Mouse (Mus musculus): ENCODE data around the gene Rps9. TPM values are rescaled to one million over a fixed set of nuclear protein-coding genes. Genes with fewer than 3 reads are reported as not detected.

The Rps9 gene
- total RNA-seq (2017): 1,808 and 2,399 TPM in 2 replicates

DNA sequence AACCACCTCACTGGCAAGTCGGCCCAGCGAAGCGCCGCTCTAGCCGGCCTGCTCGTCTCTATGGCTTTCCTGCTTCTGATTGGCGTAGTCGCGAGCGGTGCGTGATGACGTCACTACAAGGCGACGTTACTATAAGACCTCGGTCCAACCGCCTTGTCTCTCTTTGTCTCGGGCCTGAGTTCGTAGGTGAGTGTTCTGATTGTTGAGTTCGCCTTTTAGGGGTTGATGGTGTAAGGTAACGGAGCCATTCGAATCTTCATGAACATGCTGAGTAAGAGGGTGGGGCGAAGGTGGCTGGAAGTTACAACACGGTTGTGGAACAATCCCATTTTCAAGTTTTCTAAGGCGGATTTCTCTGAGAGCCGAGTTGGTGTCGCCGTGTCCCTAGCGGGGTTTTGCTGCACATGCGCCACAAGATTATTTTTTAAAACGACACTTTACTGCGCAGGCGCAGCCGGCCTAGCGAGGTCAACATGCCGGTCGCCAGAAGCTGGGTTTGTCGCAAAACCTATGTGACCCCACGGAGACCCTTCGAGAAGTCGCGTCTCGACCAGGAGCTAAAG lies at the start of gene Rps9:
Rps9 (plus strand) TSS at position 115 of the 563 bp plus-strand sequence.
- ATAC-seq (replicated peaks in 1 of 2; ENCODE audit: insufficient read depth in 1 of 2, low FRiP score in 2 of 2, low TSS enrichment in 1 of 2, low read depth in 1 of 2, poor library complexity in 2 of 2, severe bottlenecking in 2 of 2): peak; percentile 88

DNA sequence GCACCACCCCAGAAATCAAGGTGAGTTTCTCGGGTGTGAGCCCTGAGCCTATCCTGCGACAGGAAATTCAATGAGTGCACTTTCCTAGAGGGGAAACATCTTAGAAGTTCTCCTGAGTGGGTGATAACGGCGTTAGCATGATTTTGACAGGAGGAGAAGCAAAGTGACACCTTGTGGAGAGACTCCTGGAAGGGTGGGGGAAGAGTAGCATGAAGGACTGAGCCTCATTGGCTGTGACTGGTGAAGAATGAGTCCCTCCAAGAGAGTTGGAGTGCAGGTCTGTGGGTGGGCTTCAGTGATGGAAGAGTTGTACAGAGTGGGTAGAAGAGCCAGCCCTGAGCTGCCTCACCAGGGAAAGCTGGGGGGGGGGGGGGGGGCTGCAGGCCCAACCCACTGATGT lies 46.8 kb upstream of the Rps9 start:
- ATAC-seq (replicated peaks in 1 of 2; ENCODE audit: insufficient read depth in 1 of 2, low FRiP score in 2 of 2, low TSS enrichment in 1 of 2, low read depth in 1 of 2, poor library complexity in 2 of 2, severe bottlenecking in 2 of 2): no peak

DNA sequence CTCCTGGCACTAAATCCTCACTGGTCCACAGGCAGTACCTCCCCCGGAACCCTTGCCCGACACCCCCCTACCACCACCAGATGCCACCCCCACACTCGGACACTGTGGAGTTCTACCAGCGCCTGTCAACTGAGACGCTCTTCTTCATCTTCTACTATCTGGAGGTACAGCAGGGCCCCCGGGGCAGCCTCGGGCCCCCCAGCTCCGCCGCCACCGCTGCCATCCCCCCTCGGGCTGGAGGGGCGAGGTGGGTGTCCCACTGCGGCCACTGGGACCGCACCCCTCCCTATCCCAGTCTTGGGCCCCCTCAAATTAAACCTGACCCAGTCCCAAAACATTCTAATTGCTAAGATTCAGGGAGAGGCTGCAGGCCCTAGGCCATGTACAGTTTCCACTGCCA lies 45.2 kb upstream of the Rps9 start:
- ATAC-seq (replicated peaks in 1 of 2; ENCODE audit: insufficient read depth in 1 of 2, low FRiP score in 2 of 2, low TSS enrichment in 1 of 2, low read depth in 1 of 2, poor library complexity in 2 of 2, severe bottlenecking in 2 of 2): no peak

DNA sequence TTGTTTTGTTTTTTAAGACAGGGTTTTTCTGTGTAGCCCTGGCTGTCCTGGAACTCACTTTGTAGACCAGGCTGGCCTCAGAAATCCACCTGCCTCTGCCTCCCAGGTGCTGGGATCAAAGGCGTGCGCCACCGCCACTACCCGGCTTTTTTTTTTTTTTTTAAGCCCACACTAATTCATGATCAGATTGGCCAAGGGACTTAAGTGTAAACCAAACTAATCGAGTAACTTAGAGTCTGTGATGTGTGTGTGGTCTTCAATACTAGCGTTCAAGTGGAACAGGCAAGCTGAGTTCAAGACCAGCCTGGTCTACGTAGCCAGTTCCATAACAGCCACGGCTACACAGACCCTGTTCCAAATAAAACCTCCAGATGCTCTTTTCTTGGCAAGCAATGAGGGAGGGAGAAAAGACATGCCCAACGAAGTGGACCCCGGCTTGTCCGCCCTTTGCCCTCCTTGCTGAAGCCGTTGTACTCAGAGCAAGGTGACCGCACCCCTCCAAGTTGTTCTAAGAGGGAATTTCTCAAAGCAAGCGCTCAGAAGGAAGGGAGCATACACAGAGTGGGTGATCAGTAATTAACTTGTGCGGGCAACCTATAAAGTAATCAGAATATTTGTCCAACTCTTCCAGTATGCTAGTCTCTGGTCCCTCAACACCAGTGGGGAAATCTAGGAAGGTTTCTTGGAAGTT lies 39.1 kb upstream of the Rps9 start:
- no peak for ATAC-seq (replicated peaks in 1 of 2; ENCODE audit: insufficient read depth in 1 of 2, low FRiP score in 2 of 2, low TSS enrichment in 1 of 2, low read depth in 1 of 2, poor library complexity in 2 of 2, severe bottlenecking in 2 of 2)

DNA sequence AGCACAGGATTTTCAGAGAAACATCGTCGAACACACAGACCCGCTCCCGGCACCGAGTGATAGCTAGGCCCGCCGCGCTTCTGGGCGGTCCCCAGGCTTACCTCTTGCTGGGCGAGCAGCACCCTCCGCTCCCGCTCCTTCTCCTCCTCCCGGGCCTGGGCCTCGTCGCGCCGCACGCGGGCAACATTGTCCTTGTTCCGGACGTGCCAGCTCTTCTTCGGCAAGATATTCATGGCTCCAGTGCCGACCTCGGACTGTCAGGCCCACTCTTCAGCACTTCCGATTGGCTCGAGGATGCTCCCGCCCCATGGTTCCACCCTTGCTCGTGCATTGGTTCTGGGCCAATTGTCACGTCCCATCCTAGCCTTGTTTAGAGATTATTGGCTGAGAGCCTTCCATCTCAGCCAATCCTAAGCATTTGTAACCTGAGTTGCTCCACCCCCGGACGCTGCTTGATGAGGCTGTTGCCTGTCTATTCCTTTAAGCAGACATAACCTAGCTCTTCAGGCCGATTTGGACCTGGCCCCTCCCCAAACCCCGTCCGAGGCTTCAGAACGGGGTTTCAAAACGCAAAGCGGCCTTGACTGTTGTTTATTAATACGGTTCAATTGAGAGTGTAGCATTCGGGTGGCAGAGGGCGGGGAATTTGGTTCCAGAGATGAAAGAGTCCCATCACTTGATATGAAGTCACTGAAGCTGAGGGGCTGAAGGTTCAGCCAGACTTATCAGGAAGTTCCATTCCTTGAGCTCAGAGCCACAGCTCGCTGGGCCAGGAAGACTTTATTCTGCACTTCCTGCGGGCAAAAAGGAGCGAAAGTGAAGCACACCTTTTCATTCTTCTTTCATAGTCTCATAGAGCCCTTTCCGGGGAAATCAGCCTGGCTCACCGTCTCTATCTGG lies 38.3 kb upstream of the Rps9 start, which contains the start of gene Leng1:
Leng1 (minus strand) TSS at position 626 of the 900 bp plus-strand sequence.
- peak; percentile 98 for ATAC-seq (replicated peaks in 1 of 2; ENCODE audit: insufficient read depth in 1 of 2, low FRiP score in 2 of 2, low TSS enrichment in 1 of 2, low read depth in 1 of 2, poor library complexity in 2 of 2, severe bottlenecking in 2 of 2)

DNA sequence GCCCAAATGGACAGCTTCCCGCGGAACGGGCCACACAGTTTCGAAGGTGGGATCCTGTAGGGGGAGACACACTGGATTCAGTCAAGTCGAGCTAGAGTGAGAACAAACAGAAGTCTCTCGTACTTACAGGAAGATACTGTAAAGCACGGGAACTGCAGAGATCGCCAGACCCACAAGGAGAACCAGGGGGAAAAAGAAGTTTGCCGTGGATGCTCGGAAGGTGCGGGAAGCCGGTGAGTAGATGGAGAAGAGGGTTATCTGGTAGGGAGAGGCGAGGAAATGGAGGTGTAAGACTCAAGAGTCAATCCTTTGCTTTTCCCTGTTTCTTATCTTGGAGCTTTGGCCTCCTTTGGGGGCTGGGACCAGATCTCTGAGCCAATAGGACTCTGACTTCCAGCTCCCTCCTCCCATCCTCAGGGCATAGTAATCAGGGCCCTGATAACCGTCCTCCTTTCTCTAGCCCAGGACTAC lies 36.8 kb upstream of the Rps9 start:
- peak in 1 of 2 experiments; percentile 15; a peak in 1 of 4 replicates for ATAC-seq (replicated peaks in 1 of 2; ENCODE audit: insufficient read depth in 1 of 2, low FRiP score in 2 of 2, low TSS enrichment in 1 of 2, low read depth in 1 of 2, poor library complexity in 2 of 2, severe bottlenecking in 2 of 2)

DNA sequence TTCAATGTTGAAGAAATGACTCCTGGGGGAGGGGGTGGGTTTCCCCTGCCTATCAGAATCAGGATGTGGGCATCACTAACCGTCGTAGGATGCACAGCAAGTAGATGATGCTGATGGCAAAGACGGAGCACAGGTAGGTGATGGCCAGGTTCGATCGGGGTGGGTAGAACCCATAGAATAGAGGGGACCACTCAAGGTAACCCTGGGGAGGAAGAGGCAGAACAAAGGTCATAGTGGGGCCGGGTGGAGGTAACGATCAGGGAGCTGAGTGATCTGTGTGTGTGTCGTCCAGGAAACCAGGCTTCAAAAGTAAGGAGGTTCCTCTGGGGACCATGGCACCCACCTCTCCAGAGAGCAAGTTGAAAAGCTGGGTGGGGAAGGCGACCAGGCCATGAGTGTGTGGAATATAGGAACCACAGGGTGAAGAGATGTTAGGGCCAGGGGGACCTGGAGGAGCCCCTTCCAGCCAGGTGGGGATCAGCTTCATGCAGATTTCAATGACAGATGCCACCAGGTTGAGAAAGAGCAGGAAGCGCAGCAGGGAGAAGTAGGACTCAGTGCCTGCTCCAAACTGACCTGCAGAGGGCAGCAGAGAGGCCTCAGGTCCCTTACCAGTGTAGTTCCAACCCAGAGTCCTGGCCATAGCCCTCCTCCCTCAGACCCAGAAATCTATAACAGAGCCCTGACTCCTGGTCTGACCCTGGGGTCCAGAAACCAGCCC lies 29.1 kb upstream of the Rps9 start:
- peak; percentile 96 for ATAC-seq (replicated peaks in 1 of 2; ENCODE audit: insufficient read depth in 1 of 2, low FRiP score in 2 of 2, low TSS enrichment in 1 of 2, low read depth in 1 of 2, poor library complexity in 2 of 2, severe bottlenecking in 2 of 2)

DNA sequence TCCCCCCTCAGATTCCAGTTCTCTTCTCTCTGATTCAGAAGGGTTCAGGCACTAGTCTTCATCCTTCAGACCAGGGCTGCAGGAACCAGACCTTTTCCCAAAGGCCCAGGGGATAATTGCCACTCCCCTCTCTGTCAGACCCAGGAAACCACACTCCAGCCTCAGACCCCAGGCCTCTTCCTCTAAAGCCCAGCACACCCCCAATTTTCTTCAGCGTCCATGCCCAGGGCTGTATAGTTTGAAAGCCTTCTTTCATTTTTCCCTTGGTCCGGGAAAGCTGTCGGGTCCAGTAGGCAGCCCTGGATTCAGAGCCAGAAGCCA lies 28.6 kb upstream of the Rps9 start:
- ATAC-seq (replicated peaks in 1 of 2; ENCODE audit: insufficient read depth in 1 of 2, low FRiP score in 2 of 2, low TSS enrichment in 1 of 2, low read depth in 1 of 2, poor library complexity in 2 of 2, severe bottlenecking in 2 of 2): no peak

DNA sequence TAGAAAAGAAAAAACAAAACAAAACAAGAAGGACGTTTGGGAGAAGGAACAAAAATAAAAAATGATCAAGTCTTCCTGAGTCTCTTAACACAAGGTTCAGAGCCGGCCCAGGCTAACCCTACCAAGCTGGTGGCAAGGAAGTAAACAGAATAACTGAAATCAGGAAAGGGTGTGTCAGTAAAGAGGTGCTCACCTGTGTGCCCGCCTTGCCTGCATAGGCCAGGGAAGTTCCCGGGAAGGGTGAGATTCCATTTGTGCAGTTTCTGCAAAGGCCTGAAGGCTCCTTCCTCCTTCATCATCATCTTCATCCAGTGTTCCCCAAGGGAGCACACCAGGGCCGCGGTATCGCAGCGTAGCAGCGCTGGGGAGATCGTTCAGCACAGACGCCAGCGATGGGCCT lies 27.4 kb upstream of the Rps9 start:
- no peak for ATAC-seq (replicated peaks in 1 of 2; ENCODE audit: insufficient read depth in 1 of 2, low FRiP score in 2 of 2, low TSS enrichment in 1 of 2, low read depth in 1 of 2, poor library complexity in 2 of 2, severe bottlenecking in 2 of 2)

DNA sequence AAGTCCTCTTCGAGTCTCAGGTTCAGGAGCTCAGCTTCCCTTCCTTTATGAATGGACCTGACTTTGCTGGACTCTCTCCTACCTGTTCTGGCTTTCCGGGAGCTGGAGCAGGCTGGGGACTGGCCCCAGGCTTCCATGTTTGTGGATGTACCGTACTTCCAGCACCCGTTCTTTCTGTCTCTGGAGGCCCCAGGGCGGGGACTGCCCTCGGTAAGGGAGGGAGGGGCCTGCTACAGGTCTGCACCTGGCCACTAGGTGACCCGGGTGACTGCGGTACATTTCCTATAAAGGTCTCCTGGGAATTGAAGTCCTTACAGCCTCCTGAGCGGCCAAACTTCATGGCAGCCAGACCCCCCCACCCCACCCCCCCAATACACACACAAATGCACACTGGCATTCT lies 26.5 kb upstream of the Rps9 start, which contains the start of gene Tmc4:
Tmc4 (minus strand) TSS at position 212 of the 400 bp plus-strand sequence.
- ATAC-seq (replicated peaks in 1 of 2; ENCODE audit: insufficient read depth in 1 of 2, low FRiP score in 2 of 2, low TSS enrichment in 1 of 2, low read depth in 1 of 2, poor library complexity in 2 of 2, severe bottlenecking in 2 of 2): no peak

DNA sequence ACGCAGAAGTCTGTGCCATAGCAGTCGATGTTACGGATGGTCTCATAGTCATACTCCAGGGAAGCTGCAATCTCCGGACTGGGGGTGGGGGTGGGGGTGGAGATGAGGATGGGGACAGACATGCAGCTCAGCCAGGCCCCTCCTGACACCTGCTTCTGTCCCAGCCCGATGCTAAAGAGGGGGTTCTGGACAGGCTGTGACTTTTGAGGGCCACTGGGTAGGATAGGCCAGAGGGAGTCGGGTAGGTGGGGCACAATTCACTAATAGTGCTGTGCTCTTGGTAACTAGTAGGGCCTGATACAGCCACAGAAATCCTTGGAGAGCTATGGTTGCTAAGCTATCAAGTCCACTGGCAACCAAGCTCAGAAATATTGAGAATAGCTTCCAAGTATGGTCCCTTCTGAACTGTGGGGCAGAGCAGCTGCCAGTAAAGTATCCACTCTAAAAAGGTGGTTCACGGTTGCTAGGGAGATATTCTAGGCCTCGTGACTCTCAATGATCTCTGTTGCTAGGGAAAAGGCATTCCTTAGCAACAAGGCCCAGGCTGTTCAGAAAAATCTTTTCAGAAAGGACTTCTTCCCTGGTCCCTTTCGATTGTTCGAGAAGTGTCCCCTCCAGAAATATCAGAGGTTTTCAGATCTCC lies 19.8 kb upstream of the Rps9 start:
- ATAC-seq (replicated peaks in 1 of 2; ENCODE audit: insufficient read depth in 1 of 2, low FRiP score in 2 of 2, low TSS enrichment in 1 of 2, low read depth in 1 of 2, poor library complexity in 2 of 2, severe bottlenecking in 2 of 2): no peak

DNA sequence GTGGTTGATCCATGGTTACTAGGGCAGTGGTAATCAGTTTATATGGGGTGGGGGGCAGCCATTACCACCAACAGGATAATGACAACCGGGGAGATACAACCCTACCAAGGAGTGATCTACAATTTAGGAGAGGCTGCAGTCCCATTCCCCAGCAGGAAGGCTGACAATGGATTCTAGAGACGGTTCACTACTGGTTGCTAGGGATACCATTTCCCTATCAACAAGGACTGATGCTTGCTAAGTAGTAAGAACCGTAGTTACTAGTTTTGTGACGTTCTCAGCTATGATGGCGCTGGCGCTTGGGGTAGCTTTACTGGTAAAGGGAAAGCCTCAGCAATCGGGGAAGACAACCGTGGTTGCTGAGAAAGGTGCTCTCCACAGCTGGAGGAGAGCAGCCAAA lies 19.1 kb upstream of the Rps9 start:
- no peak for ATAC-seq (replicated peaks in 1 of 2; ENCODE audit: insufficient read depth in 1 of 2, low FRiP score in 2 of 2, low TSS enrichment in 1 of 2, low read depth in 1 of 2, poor library complexity in 2 of 2, severe bottlenecking in 2 of 2)

DNA sequence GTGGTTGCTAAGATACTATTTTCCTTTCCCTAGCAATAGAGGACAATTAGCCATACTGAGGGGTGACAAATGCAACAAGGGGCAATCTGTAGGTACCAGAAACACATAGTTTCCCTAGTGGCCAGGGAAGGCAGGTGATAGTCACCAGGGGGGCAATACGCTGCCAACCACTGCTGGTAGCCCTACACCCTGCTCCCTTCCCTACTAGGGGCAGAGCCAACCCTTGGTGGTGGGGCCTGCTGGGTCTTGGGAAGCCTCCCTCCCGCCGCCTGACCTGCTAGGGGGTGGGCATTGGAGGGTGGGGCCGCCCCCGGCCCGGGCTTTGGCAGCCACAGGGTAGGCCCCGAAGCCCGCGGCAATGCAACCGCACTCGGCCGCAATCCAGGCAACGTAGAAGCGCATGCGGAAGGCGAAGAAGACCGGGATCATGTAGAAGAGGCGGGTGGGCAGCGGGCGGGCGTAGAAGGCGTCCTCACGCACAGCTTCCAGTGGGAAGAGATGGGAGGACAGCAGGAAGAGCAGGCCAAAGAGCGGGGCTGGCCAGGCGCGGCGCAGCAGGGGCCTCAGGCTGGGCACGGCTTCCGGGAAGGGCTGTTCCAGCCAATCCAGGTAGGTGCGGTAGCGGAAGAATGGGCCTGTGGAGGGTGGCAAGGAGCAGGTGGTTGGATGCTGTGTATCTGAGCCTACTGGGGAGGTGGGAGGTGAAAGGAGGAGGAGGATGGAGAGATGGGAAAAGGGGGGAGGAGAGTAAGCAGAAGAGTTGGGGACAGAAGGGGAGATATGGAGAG lies 18.2 kb upstream of the Rps9 start:
- no peak for ATAC-seq (replicated peaks in 1 of 2; ENCODE audit: insufficient read depth in 1 of 2, low FRiP score in 2 of 2, low TSS enrichment in 1 of 2, low read depth in 1 of 2, poor library complexity in 2 of 2, severe bottlenecking in 2 of 2)

DNA sequence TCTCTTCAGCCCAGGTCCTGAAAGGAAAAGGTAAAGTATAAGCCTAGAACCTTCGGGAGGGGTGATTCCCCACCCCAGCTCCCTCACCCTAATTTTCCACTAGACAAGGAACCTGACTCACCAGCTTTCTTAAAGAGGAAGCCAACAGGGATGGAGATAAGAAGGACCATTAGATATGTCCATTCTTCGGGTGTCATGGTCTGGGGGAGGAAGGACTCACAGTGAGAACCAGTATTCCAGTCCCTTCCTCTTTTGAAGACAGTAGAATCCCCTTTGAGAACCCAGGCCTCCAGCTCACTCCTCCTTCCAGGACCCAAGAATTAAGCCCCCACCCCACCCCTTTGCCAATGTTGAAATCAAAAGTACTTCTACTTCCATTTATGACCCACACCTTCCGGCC lies 11.9 kb upstream of the Rps9 start:
- no peak for ATAC-seq (replicated peaks in 1 of 2; ENCODE audit: insufficient read depth in 1 of 2, low FRiP score in 2 of 2, low TSS enrichment in 1 of 2, low read depth in 1 of 2, poor library complexity in 2 of 2, severe bottlenecking in 2 of 2)

DNA sequence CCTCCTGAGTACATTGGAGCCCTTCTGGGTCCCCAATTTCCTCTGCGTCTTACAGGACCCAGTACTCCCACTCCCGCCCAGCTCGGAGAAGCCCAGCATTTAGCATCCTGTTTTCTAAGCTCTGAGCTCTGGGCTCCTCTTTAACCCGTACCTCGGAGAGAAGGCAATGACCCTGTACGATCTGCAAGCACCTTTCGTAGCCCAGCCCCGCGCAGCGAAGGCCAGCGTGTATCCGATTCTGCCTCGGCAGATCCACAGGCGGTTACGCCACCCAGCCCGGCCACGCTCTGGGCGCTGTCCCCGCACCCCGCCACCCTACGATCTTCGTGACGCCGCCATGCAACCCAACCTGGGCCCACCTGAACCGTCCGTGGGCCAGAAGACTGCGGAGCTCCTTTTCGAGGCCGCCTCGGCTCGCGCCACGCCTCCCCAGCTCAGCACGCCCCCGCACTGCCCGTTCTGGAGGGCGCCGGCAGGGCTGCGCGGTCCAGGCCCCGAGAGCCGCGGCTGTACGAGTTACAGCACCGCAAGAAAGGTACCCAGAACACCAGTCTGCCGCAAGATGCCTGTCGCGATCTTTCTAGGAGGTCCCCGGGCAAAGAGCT lies 11.3 kb upstream of the Rps9 start, which contains the start of gene Tsen34:
Tsen34 (plus strand) TSS at position 482 of the 605 bp plus-strand sequence.
- 0 out of 4 replicates have a peak, but pooled peaks of 1 of the 2 experiments have one; percentile 0 for ATAC-seq (replicated peaks in 1 of 2; ENCODE audit: insufficient read depth in 1 of 2, low FRiP score in 2 of 2, low TSS enrichment in 1 of 2, low read depth in 1 of 2, poor library complexity in 2 of 2, severe bottlenecking in 2 of 2)

All from hematopoietic stem cell, adult 5-6 weeks (primary cell).